Mouse (Mus musculus): ENCODE results near the gene Qk.

GRCm38 (mm10) chr17:10326596-10327045, 7.0 kb upstream of the Qk start:
- peak; percentile 48; the same call in 1 of the 2 replicates for TF ChIP-seq CTCF (conservative IDR thresholded peaks at IDR 0.05; ENCODE audit: insufficient read depth, insufficient read length, low read depth, low read length)
- no peak for TF ChIP-seq POLR2A (IDR thresholded peaks at IDR 0.05; ENCODE audit: low read depth, low read length)

Data from kidney, adult 2 months (tissue).